Mouse (Mus musculus): ENCODE measurements around the gene Osbpl3. TPM values are rescaled to one million over a fixed set of nuclear protein-coding genes. Genes with fewer than 3 reads are reported as not detected.

Gene Osbpl3
- polyA plus RNA-seq, 1 experiment from 2014 or later: 12.5 TPM

DNA sequence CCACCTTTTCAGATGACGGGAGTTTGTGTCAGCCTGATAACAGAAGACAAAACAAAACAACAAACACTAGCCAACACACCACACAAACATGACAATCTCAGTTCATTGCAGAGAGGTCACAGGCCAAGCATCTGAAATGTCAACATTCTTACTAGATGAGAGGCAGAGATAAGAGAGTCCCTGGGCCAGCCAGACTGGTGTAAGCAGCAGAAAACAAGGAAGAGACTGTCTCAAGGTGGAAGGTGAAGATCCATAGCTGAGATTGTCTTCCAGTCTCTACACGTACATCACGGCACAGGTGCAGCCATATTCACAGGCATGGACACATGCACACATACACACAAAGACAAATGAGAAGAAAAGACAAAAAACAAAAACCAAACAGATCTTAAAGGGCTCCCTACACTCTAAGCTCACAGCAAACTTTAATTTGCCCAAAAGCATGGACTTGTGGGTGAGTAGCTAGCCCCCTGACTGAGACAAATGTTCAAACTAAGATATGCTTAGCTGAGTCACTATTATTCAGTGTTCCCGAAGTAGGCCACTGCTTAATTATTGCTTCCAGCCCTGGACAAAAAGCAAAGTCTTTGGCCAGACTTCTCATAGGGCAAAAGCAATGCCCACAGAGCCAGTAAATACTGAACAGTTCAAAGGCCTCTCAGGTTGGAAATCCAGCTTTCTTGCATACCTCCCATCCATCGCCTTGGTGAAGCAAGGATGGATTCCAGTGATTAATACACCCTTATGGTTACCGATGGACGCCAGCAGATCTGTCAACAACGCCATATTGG is 87.3 kb downstream of the Osbpl3 start:
- Histone ChIP-seq H3K4me3 (ENCODE audit: low read depth, low read length) (no peak overlapping the region), H3K27me3 (replicated peaks; ENCODE audit: control insufficient read depth, insufficient read depth, low read length) (no peaks in the 10 kb centered on the region), H3K4me1 (replicated peaks; ENCODE audit: control insufficient read depth, insufficient read depth, low read length) (no peaks in the 10 kb centered on the region), H3K4me2 (replicated peaks; ENCODE audit: low read depth) (no peak overlapping the region), H3K36me3 (ENCODE audit: control insufficient read depth, insufficient read depth) (0 out of 2 replicates have a peak, but pooled peaks cover 11% of the 10 kb centered on the region), H3K27ac (ENCODE audit: low read depth, low read length) (no peak overlapping the region), H3K9me3 (ENCODE audit: control insufficient read depth) (no peaks in the 10 kb centered on the region), H3K9ac (ENCODE audit: low read depth, low read length) (no peak overlapping the region)
- TF ChIP-seq CTCF (IDR thresholded peaks at IDR 0.05; ENCODE audit: low read depth): no peak
- no peak for ATAC-seq
- WGBS: 88% methylated on average over 8 of the region's 8 CpGs

DNA sequence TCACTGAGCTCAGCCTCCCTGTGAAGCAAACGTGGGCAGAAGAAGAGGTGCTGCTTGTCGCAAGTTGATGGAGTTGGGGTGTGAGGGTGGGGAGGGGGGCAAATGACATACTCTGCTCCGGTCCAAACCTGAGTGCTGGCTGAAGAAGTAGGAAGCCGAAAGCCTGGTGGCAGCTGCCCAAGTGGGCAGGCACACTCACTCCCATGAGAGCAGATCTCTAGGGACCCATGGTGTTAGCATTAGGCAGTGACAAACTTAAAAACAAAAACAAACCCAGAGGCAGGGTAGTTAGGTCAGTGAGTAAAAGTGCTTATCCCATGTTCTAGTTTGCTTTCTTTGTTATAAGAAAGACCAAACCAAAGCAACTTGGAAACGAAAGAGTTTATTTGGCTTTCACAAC is 88.2 kb downstream of the Osbpl3 start:
- Histone ChIP-seq H3K27ac (ENCODE audit: low read depth, low read length) (no peak overlapping the region), H3K27me3 (replicated peaks; ENCODE audit: control insufficient read depth, insufficient read depth, low read length) (no peaks in the 10 kb centered on the region)

DNA sequence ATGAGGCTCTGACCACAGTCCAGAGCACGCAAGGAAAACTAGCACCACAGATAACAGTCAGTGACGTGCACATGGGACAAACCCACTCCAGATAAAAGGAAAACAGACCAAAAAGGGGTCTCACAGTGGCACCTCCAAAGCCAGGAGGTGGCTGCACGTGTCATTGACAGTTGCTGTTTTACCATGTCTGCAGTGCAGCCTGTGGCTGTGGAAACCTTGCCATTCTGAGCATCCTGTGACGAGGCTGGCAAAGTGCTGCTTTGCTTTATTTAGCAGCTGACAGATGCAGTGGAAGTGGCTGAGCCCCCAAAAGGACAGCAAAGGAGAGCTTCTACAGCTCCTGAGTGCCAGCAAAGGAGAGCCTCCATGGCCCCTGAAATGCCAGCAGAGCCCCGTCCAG is 89.3 kb downstream of the Osbpl3 start:
- Histone ChIP-seq H3K4me2 (replicated peaks; ENCODE audit: low read depth) (no peak overlapping the region), H3K9ac (ENCODE audit: low read depth, low read length) (no peak overlapping the region), H3K27ac (ENCODE audit: low read depth, low read length) (no peak overlapping the region), H3K36me3 (ENCODE audit: control insufficient read depth, insufficient read depth) (0 out of 2 replicates have a peak, but pooled peaks cover 11% of the 10 kb centered on the region), H3K4me3 (ENCODE audit: low read depth, low read length) (no peak overlapping the region), H3K27me3 (replicated peaks; ENCODE audit: control insufficient read depth, insufficient read depth, low read length) (no peaks in the 10 kb centered on the region), H3K9me3 (ENCODE audit: control insufficient read depth) (no peaks in the 10 kb centered on the region), H3K4me1 (replicated peaks; ENCODE audit: control insufficient read depth, insufficient read depth, low read length) (0 out of 2 replicates have a peak, but pooled peaks cover 5% of the 10 kb centered on the region)
- no peak for TF ChIP-seq CTCF (IDR thresholded peaks at IDR 0.05; ENCODE audit: low read depth)
- 88% methylated on average over 5 of the region's 5 CpGs for WGBS
- no peak for ATAC-seq

More for the DNA sequence above, 88.2 kb downstream of the Osbpl3 start:
- H3K9me3 ChIP-seq (ENCODE audit: control insufficient read depth): no peaks in the 10 kb centered on the region
- WGBS: 89% methylated on average over 5 of the region's 5 CpGs
- ATAC-seq: no peak
- H3K9ac ChIP-seq (ENCODE audit: low read depth, low read length): no peak overlapping the region
- H3K4me1 ChIP-seq (replicated peaks; ENCODE audit: control insufficient read depth, insufficient read depth, low read length): 0 out of 2 replicates have a peak, but pooled peaks cover under 1% of the 10 kb centered on the region
- no peak overlapping the region for H3K4me3 ChIP-seq (ENCODE audit: low read depth, low read length)
- 0 out of 2 replicates have a peak, but pooled peaks cover 11% of the 10 kb centered on the region for H3K36me3 ChIP-seq (ENCODE audit: control insufficient read depth, insufficient read depth)
- no peak for TF ChIP-seq CTCF (IDR thresholded peaks at IDR 0.05; ENCODE audit: low read depth)
- H3K4me2 ChIP-seq (replicated peaks; ENCODE audit: low read depth): no peak overlapping the region

DNA sequence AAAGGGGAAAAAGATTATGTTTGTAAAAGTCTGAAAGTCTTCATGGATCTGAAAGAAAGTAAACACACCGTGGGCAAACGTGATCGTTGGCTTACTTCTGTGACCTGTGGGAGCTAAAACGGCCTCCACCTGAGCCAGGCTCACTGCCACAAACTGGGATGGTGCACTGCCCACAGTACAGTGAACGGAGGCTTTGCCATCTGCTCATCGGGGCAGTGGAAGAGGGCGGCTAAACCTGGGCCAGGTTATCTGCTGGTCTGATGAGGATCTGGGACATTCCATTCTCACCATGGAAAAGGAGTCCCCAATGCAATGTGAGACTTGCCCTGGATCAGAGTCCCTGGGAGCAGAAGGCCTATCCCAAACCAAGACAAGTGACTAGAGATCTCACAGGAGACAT is 89.7 kb downstream of the Osbpl3 start:
- 67% methylated on average over 7 of the region's 7 CpGs for WGBS
- ATAC-seq: no peak
- H3K27ac ChIP-seq (ENCODE audit: low read depth, low read length): no peak overlapping the region
- H3K36me3 ChIP-seq (ENCODE audit: control insufficient read depth, insufficient read depth): 0 out of 2 replicates have a peak, but pooled peaks cover 11% of the 10 kb centered on the region
- H3K4me3 ChIP-seq (ENCODE audit: low read depth, low read length): no peak overlapping the region
- no peak overlapping the region for H3K4me2 ChIP-seq (replicated peaks; ENCODE audit: low read depth)
- no peak overlapping the region for H3K9ac ChIP-seq (ENCODE audit: low read depth, low read length)
- H3K4me1 ChIP-seq (replicated peaks; ENCODE audit: control insufficient read depth, insufficient read depth, low read length): 0 out of 2 replicates have a peak, but pooled peaks cover 5% of the 10 kb centered on the region
- no peaks in the 10 kb centered on the region for H3K27me3 ChIP-seq (replicated peaks; ENCODE audit: control insufficient read depth, insufficient read depth, low read length)
- no peak for TF ChIP-seq CTCF (IDR thresholded peaks at IDR 0.05; ENCODE audit: low read depth)
- H3K9me3 ChIP-seq (ENCODE audit: control insufficient read depth): no peaks in the 10 kb centered on the region

DNA sequence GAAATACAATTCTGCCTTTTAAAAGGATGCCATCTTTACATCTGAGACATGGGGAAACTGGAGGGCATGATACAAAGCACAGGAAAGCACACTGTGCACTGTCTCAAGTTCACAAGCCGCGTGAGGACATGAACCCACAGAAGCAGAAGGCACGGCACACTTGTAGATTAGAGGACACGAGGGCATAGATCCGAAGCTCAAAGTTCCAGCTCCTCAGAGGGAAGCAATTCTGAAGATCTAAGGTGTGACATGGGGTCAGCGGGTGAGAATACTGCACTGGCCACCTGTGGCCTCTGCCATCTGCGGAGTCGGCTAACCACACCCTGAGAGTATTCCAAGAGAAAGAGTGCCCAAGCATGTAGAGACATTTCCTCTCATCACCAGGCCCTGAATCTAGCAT is 91.6 kb downstream of the Osbpl3 start:
- peak; percentile 88 for ATAC-seq
- Histone ChIP-seq H3K9me3 (ENCODE audit: control insufficient read depth) (no peaks in the 10 kb centered on the region), H3K27me3 (replicated peaks; ENCODE audit: control insufficient read depth, insufficient read depth, low read length) (no peaks in the 10 kb centered on the region), H3K27ac (ENCODE audit: low read depth, low read length) (peak overlapping the region; percentile 31), H3K4me2 (replicated peaks; ENCODE audit: low read depth) (no peak overlapping the region), H3K9ac (ENCODE audit: low read depth, low read length) (no peak overlapping the region), H3K36me3 (ENCODE audit: control insufficient read depth, insufficient read depth) (0 out of 2 replicates have a peak, but pooled peaks cover 7% of the 10 kb centered on the region), H3K4me1 (replicated peaks; ENCODE audit: control insufficient read depth, insufficient read depth, low read length) (0 out of 2 replicates have a peak, but pooled peaks cover 5% of the 10 kb centered on the region), H3K4me3 (ENCODE audit: low read depth, low read length) (no peak overlapping the region)
- TF ChIP-seq CTCF (IDR thresholded peaks at IDR 0.05; ENCODE audit: low read depth): no peak
- WGBS: 56% methylated on average over 8 of the region's 8 CpGs

DNA sequence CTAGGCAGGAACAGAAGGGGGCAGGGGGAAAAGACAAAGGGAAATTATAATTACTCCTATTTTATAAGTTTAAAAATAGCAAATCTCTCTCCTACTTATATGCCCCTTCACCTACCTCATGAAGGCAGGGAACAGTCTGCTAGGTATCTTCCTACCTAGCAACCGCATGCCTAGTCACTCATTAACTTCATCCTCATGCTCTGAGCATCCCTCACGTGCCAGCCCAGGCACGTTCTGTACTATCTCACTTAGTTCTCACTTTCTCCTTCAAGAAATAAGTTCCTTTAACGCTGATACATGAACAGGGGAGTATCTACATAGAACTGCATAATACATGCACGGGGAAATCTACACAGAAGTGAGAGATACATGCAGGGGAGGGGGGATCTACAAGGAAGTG is 92.6 kb downstream of the Osbpl3 start:
- WGBS: 47% methylated on average over 5 of the region's 5 CpGs

More for the DNA sequence above, 92.6 kb downstream of the Osbpl3 start:
- Histone ChIP-seq H3K4me2 (replicated peaks; ENCODE audit: low read depth) (no peak overlapping the region), H3K4me1 (replicated peaks; ENCODE audit: control insufficient read depth, insufficient read depth, low read length) (peaks cover 11% of the 10 kb centered on the region; the same call in 1 of the 2 replicates), H3K36me3 (ENCODE audit: control insufficient read depth, insufficient read depth) (no peaks in the 10 kb centered on the region), H3K27ac (ENCODE audit: low read depth, low read length) (0 out of 2 replicates have a peak overlapping the region, but pooled peaks have one; percentile 1), H3K27me3 (replicated peaks; ENCODE audit: control insufficient read depth, insufficient read depth, low read length) (no peaks in the 10 kb centered on the region), H3K9me3 (ENCODE audit: control insufficient read depth) (no peaks in the 10 kb centered on the region), H3K9ac (ENCODE audit: low read depth, low read length) (no peak overlapping the region), H3K4me3 (ENCODE audit: low read depth, low read length) (no peak overlapping the region)
- TF ChIP-seq CTCF (IDR thresholded peaks at IDR 0.05; ENCODE audit: low read depth): no peak
- ATAC-seq: peak; percentile 57
